Mouse (Mus musculus): Measurements from ENCODE around the gene Pebp1.

Pebp1 gene

DNA sequence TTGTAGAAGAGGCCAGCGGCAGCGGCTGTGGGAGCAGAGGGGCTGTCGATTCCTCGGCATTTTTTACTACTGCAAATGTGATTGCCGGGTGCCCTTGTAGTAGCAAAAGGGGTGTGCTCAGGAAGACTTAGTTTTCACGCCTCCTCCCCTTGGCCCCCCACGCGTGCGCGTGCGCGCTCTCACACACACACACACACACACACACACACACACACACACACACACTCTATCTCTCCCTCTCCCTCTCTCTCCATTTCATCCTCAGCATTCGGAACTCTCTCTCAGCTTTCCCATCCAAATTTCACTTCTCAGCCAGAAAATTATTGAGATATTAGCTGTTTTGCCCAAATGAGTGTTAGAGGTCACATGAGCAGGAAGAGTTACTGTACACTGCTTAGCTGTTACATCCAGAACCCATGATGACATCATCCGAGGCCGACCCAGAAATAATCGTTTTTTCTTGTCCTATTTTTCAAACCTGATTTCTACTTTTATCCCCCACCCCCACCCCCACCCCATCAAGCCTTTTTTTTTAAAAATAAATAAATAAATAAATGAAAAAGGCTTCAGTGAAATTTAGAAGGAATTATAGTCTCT lies 45.4 kb downstream of the Pebp1 start:
- no peak for DNase-seq (ENCODE audit: extremely low read depth, low read depth, low spot score)

DNA sequence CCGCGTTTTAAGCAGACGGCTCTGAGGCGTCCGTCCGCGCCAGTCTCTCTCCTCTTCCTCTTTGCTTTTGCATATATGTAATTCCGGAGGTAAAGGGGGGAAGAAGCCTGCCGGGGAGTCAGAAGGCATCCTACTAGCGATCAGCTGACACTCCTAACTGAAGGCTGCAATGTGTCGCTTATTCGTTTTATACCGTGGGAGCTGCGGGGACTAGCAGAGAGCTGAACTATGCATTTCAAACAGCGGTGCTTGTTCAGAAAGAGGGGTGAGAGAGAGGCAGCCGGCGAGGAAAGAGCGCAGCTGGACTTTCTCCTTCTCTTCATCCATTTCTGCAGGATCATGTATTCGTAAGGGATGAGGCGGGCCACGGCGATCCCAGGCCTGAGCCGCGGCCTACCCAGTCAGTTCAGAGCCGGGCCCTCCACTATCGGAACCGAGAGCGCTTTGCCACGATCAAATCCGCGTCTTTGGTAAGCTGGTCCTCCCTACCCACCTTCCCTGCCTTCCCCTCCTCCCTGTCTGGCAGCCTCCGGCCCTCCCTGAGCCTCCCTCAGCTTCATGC lies 46.6 kb downstream of the Pebp1 start:
- no peak for DNase-seq (ENCODE audit: extremely low read depth, low read depth, low spot score)

DNA sequence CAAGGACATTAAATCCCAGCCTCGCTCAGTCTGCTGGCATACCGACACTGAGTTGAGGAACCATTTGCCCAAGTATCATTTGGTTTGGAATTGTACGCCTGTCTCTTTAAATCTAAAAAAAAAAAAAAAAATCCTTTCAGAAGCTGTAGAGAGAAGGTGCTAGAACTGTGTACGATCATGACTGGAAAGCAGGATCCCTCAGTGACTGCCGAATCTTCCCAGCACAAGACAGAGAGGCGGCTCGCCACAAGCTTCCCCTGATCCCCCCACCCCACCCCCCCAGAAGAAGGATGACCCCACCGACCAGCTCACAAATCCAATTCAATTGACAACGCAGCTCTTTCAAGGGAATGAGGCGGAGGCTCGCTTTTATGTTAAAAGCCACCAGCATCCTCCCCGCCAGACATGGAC lies 47.1 kb downstream of the Pebp1 start:
- DNase-seq (ENCODE audit: extremely low read depth, low read depth, low spot score) = no peak

DNA sequence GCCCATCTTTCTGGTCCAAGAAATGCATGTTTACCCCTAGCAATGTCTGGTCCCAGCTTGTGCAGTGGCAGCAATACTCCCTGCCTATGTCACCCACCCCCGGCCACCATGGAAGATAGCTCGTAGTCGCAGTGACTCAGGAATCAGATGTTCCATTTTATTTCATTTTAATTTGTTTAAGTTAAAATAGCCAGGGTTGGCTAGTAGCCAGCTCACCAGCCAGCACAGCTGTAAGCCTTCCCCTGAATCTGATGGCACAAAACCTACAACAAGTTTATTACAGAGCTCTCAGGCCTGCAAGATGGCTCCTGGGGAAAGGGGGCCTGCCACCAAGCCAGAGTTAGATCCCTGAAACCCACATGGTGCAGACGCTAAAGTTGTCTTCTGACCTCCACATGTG lies 48.3 kb downstream of the Pebp1 start:
- DNase-seq (ENCODE audit: extremely low read depth, low read depth, low spot score) = no peak

DNA sequence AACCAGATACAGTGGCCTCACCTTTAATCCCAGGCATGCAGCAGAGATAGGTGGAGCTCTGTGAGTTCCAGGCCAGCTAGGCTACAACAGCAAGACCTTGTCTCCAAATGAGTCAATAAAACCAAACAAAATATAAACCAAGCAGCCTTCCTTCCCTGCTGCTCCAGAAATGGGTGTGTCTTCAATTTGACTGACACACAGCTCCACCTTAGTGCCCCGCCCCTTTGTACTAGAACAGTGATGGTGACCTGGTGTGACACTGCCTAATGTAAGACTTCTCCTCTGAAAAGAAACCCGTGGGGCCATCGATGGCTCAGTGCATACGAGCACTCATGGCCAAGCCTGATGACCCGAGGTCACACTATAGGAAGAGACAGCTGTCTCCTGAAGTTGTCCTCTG lies 50.9 kb downstream of the Pebp1 start:
- DNase-seq (ENCODE audit: extremely low read depth, low read depth, low spot score) = no peak

Data from fat pad, adult 2 months (tissue).